Mouse (Mus musculus) heart, adult 2 months (tissue): ENCODE measurements at regions not wholly inside any gene's neighbourhood (a gene's known extent, or its start where the extent isn't known, plus 50 kb on each side); places are given as distances from the start of the nearest gene placed in this dataset.

Source experiments
- DNase-seq, 2 experiments: peaks; one replicate each; pipeline ENCODE4 v3.0.0; 2021
- H3K27ac ChIP-seq: fragments of 200-600 bp; 2 replicates; pipeline ENCODE4 v1.8.1; 2022
- H3K27me3 ChIP-seq: fragments of 200-500 bp; 2 replicates; pipeline ENCODE4 v1.6.1; 2012; ENCODE audit warnings: mild to moderate bottlenecking, low read length, inconsistent platforms, mixed read lengths; ENCODE audit not compliant: control insufficient read depth, insufficient read depth
- H3K36me3 ChIP-seq: fragments of 200-500 bp; 2 replicates; pipeline ENCODE4 v1.6.1; 2012; ENCODE audit warnings: low read length, inconsistent platforms; ENCODE audit not compliant: control insufficient read depth, insufficient read depth
- H3K4me1 ChIP-seq: fragments of 200-500 bp; 2 replicates; pipeline ENCODE4 v1.6.1; 2011; ENCODE audit warnings: low read length; ENCODE audit not compliant: control insufficient read depth, insufficient read depth
- H3K4me3 ChIP-seq: fragments of 200-600 bp; 2 replicates; pipeline ENCODE4 v1.8.1; 2022
- H3K79me2 ChIP-seq: fragments of 200-500 bp; replicated peaks from 2 replicates; pipeline ENCODE4 v1.6.1; 2012; ENCODE audit warnings: mild to moderate bottlenecking, inconsistent platforms, low read length, moderate library complexity, mixed read lengths; ENCODE audit not compliant: control insufficient read depth, insufficient read depth
- H3K9ac ChIP-seq: fragments of 200-500 bp; 2 replicates; pipeline ENCODE4 v1.6.1; 2012; ENCODE audit warnings: low read depth, mild to moderate bottlenecking, control low read depth, inconsistent platforms, low read length, mixed read lengths
- CTCF ChIP-seq: fragments of 200-600 bp; IDR thresholded peaks from 2 replicates; pipeline ENCODE4 v1.8.1; 2022; ENCODE audit warnings: antibody characterized with exemption, mild to moderate bottlenecking, moderate library complexity
- EP300 ChIP-seq: fragments of 200-500 bp; IDR thresholded peaks from 2 replicates; pipeline ENCODE4 v1.6.1; 2011; ENCODE audit warnings: low read depth, low read length, control low read depth; ENCODE audit not compliant: insufficient read depth
- POLR2A ChIP-seq: fragments of 200-500 bp; IDR thresholded peaks from 2 replicates; pipeline ENCODE4 v1.6.1; 2011; ENCODE audit warnings: mild to moderate bottlenecking, low read depth, low read length, control low read depth; ENCODE audit not compliant: insufficient read depth
- WGBS: fragments of 180-500 bp; shearing (Covaris S2); methylation state at CpG from one replicate; pipeline ENCODE4 v1.1.7; 2018; 5-methylcytosine and 5-hydroxymethylcytosine counted together
- intact Hi-C: fragments of 180-260 bp; cut with DNase I; formaldehyde crosslinking; loops from one replicate; pipeline ENCODE4 v1.15.1; 2025

GRCm38 (mm10) chr17:16157711-16158110 is 326.9 kb upstream of the Rgmb start:
- H3K79me2 ChIP-seq: no peaks in the 10 kb centered on the region
- TF ChIP-seq CTCF (no peak), POLR2A (no peak), EP300 (no peak)

DNA sequence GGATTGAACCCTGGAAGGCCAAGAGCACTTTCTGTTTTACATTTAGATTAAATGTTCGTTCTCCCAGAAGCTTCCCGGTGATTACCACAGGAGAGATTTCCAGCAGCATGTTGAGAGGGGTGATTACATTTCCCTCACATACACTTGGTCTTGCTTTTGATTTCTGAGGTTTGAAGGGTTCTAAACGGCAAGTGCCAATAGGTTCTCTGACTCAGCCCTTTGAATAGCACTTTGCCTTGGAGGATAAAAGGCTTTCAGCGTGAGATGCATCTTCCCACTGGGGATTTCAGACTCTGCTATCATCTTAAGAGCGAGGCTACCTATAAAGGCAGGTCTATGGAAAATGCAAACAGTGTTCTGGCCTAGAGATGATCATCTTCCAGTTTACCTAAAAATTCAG is 326.3 kb upstream of the Rgmb start:
- Histone ChIP-seq H3K4me1 (no peaks in the 10 kb centered on the region), H3K27me3 (no peaks in the 10 kb centered on the region), H3K4me3 (no peak overlapping the region), H3K9ac (no peak overlapping the region), H3K79me2 (no peaks in the 10 kb centered on the region), H3K36me3 (no peaks in the 10 kb centered on the region), H3K27ac (no peak overlapping the region)
- intact Hi-C loops: no loop called here
- WGBS: 42% methylated on average over 5 of the region's 5 CpGs
- DNase-seq: no peak
- TF ChIP-seq POLR2A (no peak), CTCF (no peak), EP300 (no peak)

More at GRCm38 (mm10) chr17:16157711-16158110, 326.9 kb upstream of the Rgmb start:
- Histone ChIP-seq H3K4me3 (no peak overlapping the region), H3K4me1 (no peaks in the 10 kb centered on the region), H3K9ac (no peak overlapping the region), H3K36me3 (no peaks in the 10 kb centered on the region), H3K27me3 (no peaks in the 10 kb centered on the region), H3K27ac (no peak overlapping the region)
- intact Hi-C loops: no loop called here
- 31% methylated on average over 6 of the region's 6 CpGs for WGBS
- no peak for DNase-seq

GRCm38 (mm10) chr17:16156596-16156995 is 325.8 kb upstream of the Rgmb start:
- no peaks in the 10 kb centered on the region for H3K36me3 ChIP-seq
- no peak overlapping the region for H3K27ac ChIP-seq
- H3K4me1 ChIP-seq: no peaks in the 10 kb centered on the region
- DNase-seq: no peak
- H3K79me2 ChIP-seq: no peaks in the 10 kb centered on the region
- H3K27me3 ChIP-seq: no peaks in the 10 kb centered on the region
- intact Hi-C loops: no loop called here
- no peak overlapping the region for H3K9ac ChIP-seq
- TF ChIP-seq EP300 (no peak), POLR2A (no peak), CTCF (no peak)
- H3K4me3 ChIP-seq: no peak overlapping the region
- WGBS: 72% methylated on average over 3 of the region's 3 CpGs

GRCm38 (mm10) chr17:16155587-16155986 is 324.7 kb upstream of the Rgmb start:
- H3K27me3 ChIP-seq: no peaks in the 10 kb centered on the region
- no peak for DNase-seq
- no peak overlapping the region for H3K4me3 ChIP-seq
- TF ChIP-seq CTCF: no peak
- no peak for TF ChIP-seq EP300
- no peaks in the 10 kb centered on the region for H3K79me2 ChIP-seq
- no peaks in the 10 kb centered on the region for H3K4me1 ChIP-seq
- 64% methylated on average over 3 of the region's 3 CpGs for WGBS
- H3K9ac ChIP-seq: no peak overlapping the region
- H3K36me3 ChIP-seq: no peaks in the 10 kb centered on the region
- H3K27ac ChIP-seq: no peak overlapping the region
- intact Hi-C loops: no loop called here
